Mouse (Mus musculus): ENCODE measurements at regions not wholly inside any gene's neighbourhood (a gene's known extent, or its start where the extent isn't known, plus 50 kb on each side); places are given as distances from the start of the nearest gene placed in this dataset.

GRCm38 (mm10) chr14:73730796-73731195, 69.8 kb downstream of the Gm21750 start:
- no peak for DNase-seq (ENCODE audit: low read depth, low spot score)

DNA sequence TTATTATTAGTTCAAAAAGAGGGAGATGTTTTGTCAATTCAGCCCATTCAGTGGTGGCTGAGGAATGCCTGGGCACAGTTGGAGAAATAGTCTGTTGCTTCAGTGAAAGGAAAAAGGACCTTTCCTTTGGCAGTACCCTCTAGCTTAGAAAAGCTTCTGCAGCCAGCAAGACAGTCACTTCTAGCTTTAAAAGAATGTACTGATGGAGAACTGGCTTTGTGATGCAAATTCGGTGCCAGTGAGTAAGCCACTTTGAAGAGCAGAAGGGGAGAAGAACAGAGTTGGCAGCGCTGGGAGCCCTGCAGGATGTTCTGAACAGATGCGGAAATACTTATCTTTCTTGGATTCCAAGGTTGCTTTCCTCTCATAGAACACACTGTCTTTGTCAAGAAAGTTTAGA, 71.1 kb downstream of the Gm21750 start:
- DNase-seq (ENCODE audit: low read depth, low spot score), result no peak

DNA sequence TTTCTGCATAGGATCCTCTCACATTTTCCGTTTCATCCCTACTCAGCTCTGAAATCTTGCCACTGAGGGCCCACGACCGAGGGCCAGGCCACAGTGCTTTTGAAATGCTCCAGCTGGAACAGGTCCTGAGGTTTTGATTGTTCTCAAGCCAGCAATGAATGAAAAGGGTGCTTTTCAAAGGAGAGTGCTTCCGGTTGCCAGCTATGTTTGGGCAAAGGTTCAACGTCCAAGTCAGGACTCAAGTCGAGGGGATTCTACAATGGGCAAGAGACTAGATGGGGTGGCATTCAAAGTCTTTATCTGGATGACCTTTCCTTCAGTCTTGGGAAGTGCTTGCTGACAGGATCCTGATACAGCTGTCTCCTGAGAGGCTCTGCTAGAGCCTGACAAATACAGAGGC, 89.8 kb downstream of the Gm21750 start:
- no peak for DNase-seq (ENCODE audit: low read depth, low spot score)

DNA sequence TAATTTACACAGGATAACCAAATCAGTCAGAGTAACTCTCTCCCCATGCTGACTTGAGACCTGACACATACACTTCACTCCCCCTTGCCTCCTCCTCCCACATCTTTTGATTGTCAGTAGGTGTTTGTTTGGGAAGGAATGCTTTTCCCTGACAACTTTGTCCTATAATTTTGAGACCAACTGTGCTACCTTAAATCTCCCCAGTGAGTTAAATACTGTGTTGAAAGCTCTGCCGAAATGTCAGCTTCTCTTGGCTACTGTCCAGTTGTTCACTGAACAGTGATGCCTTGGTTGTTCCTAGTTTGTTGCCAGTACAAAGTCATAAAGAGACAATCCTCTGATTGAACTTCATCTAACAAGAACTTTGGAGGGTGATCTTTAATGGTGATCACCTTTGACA, 99.0 kb downstream of the Gm21750 start:
- no peak for DNase-seq (ENCODE audit: low read depth, low spot score)

DNA sequence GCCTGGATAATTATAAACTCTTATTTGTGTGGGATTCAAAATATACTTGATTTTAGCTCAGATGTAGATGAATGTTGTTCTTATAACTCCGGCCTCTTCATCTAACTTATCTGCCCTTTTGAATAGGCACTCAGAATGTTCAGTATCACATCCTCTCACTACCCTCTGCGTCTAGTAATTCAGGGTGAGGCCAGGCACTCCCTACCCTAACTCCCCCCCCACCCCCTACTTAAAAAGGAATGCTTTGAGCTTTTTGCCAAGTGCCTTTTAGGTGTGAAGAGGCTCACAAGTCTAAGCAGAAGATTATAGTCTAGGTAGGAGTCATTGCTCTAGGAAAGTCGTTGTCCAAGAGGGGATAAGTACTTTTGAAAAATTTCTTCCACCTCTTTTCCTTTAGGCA, 111.9 kb downstream of the Gm21750 start:
- no peak for DNase-seq (ENCODE audit: low read depth, low spot score)

- DNase-seq (ENCODE audit: low read depth, low spot score), result no peak
Observed at GRCm38 (mm10) chr14:73773810-73774209, 112.8 kb downstream of the Gm21750 start.

DNA sequence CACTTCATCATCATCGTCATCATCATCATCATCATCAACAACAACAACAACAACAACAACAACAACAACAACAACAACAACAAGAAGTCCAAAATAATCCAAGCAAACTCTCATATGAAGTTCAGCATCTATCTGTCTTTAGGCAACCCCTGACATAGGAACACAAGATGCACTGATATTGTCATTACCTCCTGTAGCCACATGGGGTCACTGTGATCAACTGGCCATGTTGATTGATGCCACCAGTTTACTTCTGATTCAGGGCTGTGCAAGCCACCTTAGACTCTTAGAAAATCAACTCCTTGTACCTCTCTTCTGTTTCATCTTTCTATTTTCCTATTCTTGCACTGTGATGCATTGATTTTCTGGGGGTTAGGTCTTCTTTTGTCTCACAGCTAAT, 115.0 kb downstream of the Gm21750 start:
- DNase-seq (ENCODE audit: low read depth, low spot score), result peak; percentile 32

- DNase-seq (ENCODE audit: low read depth, low spot score), result no peak
Observed at GRCm38 (mm10) chr14:73807169-73807568, 146.1 kb downstream of the Gm21750 start.

DNA sequence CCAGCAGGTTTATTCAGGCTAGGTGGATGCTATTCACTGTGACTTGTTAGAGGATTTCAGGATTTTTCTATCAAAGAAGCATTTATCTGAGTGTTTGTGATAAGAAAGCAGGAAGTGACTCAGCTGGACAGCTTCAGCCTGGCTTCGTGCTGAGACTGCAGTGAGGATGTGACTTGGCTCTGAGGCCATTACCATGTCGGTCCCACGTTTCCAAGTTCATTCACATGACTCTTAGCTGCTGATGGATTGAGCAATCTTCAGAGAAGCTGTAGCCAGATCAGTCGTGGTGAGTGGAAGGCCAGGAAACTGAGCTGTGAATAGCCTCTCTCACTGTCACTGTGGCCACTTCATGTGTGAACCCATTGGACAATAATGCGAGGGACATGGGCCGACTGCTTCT, 177.9 kb downstream of the Gm21750 start:
- DNase-seq (ENCODE audit: low read depth, low spot score), result no peak

DNA sequence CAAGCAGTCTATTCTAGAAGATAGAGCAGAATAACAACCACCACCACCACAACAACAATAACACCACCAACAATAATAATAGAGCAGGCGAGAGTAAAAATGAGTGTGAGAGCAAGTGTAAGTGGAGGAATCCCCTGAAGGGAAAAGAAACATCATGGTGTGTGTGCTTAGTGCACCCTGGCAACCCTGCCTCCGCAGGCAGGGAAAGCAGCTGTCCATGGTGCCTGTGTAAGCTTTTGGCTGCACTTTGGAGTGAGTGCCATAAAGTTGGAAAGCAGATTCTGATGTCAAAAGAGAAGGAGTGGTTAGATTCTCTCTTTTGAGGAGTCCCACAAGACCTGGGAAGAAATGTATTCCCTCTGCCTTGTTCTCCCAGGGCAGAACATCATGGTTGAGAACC, 200.8 kb downstream of the Gm21750 start:
- DNase-seq (ENCODE audit: low read depth, low spot score), result no peak

DNA sequence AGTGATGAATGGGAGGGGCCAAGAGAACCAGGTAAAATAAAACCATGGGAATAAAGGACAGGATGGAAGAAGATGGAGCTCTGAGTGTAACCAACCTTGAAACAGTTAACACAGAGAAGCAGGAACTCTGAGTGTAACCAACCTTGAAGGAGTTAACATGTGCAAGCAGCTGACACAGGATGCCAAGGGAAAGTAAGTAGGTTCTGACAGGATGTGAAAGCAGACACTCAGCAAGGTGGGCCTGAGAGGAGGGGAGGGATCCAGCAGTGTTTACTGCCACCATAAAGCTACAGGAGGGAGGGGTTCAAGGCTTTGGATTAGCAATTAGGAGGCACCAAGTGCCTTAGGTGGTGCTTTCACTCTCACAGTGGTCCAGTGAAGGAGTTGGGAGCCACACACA, 213.3 kb downstream of the Gm21750 start:
- DNase-seq (ENCODE audit: low read depth, low spot score), result no peak

GRCm38 (mm10) chr14:73875916-73876315, 214.9 kb downstream of the Gm21750 start:
- DNase-seq (ENCODE audit: low read depth, low spot score), result no peak

GRCm38 (mm10) chr14:73878267-73878666, 217.2 kb downstream of the Gm21750 start:
- no peak for DNase-seq (ENCODE audit: low read depth, low spot score)

DNA sequence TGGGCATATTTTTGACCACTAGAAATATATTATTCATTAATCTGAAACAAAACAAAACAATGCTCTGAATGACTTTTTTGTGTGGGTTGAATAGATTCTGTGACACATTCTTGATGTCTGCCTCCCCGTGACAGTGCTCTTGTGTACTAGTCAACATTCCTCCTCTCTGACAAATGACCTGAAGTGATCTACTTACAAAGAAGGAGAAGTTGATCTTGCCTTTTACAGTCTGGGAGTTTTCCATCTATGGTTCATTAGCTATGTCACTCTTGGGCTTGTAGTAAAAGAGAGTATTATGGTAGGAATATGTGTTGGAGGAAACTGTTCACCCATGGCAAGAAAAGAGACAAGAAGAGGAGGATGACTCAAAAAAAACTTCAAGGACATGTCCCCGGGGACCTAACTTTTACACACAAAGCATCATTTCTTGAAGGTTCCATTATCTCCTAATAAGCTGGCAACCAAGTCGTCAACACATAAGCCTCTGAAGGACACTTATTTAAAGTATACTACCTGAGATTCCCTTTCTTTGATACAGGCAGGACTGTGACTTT, 217.9 kb downstream of the Gm21750 start:
- DNase-seq (ENCODE audit: low read depth, low spot score), result no peak

GRCm38 (mm10) chr14:73891451-73891850, 230.4 kb downstream of the Gm21750 start:
- no peak for DNase-seq (ENCODE audit: low read depth, low spot score)

DNA sequence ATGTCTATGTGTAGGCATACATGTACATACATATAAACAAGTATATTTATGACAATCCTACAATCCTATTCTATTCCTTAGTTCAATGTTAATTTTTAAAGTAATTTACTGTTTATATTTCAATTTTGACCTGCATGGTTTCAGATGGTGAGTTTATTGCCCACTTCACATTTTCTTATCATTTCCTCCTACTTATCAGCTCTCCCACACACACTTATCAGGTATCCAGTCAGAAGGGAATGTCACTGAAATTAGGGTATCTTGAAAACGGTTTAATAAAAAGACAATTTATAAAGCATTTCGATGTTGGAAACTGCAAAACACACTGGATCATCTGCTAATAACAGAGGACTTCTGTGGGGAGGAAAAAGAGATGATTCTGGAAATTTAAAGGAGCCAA, 233.8 kb downstream of the Gm21750 start:
- DNase-seq (ENCODE audit: low read depth, low spot score), result no peak

GRCm38 (mm10) chr14:73895266-73895665, 234.2 kb downstream of the Gm21750 start:
- DNase-seq (ENCODE audit: low read depth, low spot score), result no peak

DNA sequence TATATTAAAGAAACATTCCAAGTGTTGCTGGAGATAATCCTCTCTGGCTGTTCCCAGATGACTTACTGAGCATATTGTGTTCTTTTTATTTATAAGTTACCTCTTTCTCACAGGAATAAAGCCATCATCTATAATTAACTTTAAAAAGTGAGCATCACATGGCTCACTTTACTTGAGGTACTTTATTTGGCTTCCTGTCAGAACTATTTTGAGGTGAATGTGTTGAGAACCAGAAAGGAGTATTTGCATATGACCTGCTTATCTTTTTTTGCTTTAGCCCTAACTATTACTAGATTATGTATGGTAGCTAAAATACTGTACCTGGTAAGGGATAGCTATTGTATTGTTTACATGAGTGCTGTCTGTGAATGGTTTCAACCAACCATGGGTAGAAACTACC, 238.1 kb downstream of the Gm21750 start:
- no peak for DNase-seq (ENCODE audit: low read depth, low spot score)

DNA sequence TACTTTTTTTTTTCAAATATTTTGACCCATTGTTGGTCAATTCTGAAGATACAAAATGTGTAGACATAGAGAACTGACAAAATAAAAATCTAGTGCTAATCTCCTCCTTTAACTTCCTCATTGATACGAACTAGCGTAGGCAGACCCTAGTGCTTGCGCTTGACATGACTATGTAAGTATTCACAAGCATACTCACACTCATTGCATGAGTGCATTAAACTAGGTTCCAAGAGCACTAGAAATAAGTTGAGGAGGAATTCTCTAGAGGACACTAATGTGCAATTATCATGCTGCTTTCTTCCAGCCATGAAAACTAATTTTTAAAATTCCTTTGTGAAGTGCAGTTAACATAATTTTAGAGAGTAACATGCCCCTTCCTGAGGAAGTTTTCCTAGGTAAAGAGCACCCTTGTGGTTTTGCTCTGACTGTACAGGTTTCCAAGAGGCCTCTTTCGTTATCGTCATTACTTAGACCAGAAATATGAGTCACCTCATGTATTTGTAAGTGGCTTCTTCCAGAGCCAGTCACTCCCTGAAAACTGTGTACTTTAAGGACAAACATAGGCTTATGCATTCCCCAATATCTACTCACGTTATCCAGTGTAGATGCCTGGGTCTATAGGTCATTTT, 241.2 kb downstream of the Gm21750 start:
- no peak for DNase-seq (ENCODE audit: low read depth, low spot score)

DNA sequence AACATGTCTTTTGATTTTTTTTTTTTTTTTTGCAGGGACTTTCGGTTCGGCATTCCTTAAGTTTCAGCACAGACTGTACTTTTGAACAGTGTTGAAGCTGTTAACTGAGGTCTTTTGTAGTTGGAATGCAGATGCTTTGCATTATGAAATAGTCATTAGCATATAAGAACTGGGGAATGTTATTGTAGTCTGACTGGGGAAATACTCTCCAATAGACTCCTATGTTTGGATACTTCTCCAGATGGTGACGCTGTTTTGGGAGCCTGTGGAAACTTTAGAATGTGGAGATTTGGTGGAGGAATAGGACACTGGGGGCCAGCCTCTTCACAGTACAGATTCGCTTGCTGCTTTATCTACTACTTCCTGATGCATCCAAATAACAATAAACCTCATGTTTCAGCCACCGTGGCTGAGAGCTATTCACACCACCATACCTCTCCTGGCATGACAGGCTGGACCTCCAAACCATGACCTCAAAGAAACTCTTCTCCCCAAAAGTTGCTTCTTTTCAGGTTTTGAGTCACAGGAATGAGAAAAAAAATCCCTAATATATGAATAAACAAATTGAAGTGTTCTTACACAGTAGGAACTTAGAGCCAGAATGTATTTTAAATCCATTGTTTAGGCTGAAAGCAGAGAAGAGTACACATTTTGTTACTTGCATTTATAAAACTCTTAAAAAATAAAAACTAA, 252.9 kb downstream of the Gm21750 start:
- no peak for DNase-seq (ENCODE audit: low read depth, low spot score)

GRCm38 (mm10) chr14:73915990-73916389, 255.0 kb downstream of the Gm21750 start:
- DNase-seq (ENCODE audit: low read depth, low spot score), result no peak

DNA sequence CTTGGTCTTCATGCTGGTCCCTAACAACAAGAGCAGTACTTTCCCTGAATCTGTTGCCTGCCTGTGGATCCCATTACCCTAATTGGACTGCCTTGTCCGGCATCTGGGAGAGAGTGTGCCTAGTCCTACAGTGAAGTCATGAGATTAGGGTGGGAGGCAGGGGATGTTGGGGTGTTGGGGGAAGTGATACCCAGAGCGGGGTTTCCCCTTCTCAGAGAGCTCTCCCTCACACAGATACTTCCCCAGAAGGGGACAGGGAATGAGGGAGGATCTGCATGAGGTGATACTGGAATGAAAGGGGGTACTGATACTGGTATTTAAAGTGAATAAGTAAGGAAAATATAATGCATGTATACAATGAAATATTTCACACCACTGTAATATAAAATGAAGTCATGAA, 270.1 kb downstream of the Gm21750 start:
- DNase-seq (ENCODE audit: low read depth, low spot score), result no peak

- no peak for DNase-seq (ENCODE audit: low read depth, low spot score)
Observed at GRCm38 (mm10) chr14:73947316-73947715, 286.3 kb downstream of the Gm21750 start.

All from retina, adult 2 months (tissue).